Mouse (Mus musculus): ENCODE measurements around the gene Map3k4. TPM values are rescaled to one million over a fixed set of nuclear protein-coding genes. Genes with fewer than 3 reads are reported as not detected.
A peak's percentile ranks its signal among the peaks of the same experiment; 100 is the strongest.
"Not testable (repeated sequence)": the region's sequence is repeated elsewhere in the genome, so short reads cannot be mapped to it uniquely, and the experiment has no call there.

The Map3k4 gene
- total RNA-seq, 2 experiments from 2014 or later = 19.9 to 20.2 TPM

DNA sequence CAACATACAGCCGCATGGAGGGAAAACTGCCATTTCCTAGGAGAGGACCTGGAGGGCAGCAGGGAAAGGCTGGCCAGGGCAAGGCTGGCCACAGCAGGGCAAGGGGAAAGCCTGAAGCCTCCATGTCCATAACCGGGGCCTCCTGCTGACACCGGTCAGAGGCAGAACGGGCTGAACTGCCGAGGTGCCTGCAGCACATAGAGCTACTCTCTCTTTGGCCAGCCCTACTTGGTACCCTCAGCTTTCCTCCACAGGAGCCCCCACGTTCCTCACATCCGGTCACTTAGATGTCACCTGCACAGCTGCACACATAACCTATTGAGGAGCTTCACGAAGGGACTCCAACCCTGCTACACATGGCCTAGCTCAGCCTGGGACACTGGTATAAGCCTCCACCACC lies 9.5 kb downstream of the Map3k4 start:
- ATAC-seq (replicated peaks; ENCODE audit: low FRiP score, low TSS enrichment, poor library complexity, severe bottlenecking) = 0 out of 2 replicates have a peak, but pooled peaks have one; percentile 13

DNA sequence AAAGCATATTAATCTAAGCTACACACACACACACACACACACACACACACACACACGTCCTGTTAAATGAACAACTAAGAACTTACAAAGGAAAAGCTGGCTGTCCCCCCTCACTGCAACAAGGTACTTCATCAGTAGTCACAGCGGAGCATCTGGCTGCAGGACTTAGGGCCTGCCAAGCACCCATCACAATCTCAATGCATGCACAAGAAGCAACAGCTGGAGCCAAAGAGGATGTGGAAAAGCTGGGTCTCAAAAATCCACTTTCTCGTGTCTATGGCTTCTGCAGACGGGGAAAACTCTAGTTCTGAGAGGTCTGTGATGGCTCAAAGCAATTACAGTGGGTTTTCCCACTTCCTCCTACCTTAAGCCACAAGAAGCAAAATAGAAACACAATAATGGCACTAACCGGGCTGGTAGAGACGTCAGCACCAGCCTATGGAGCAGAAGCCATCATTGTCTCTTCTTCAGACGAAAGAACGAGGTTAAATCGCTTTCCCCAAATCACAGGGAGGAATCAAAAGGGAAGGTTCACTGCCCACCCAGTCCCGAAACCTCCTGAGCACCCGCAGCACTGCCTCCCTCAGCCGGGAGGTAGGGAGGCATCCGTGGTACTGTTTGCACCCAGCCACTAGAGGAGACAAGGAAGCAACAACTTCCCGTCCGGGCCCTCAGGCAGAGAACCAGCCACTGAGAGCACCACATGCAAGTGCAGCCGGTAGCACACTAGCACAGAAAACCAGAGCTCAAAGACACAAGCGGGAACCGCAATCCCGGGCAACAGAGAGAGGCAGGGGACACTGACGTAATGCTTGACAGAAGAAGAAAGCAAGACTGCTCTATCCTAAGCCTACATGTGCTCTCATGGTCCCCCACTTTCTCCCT lies 11.1 kb downstream of the Map3k4 start:
- ATAC-seq (replicated peaks; ENCODE audit: low FRiP score, low TSS enrichment, poor library complexity, severe bottlenecking) = peak; percentile 85

DNA sequence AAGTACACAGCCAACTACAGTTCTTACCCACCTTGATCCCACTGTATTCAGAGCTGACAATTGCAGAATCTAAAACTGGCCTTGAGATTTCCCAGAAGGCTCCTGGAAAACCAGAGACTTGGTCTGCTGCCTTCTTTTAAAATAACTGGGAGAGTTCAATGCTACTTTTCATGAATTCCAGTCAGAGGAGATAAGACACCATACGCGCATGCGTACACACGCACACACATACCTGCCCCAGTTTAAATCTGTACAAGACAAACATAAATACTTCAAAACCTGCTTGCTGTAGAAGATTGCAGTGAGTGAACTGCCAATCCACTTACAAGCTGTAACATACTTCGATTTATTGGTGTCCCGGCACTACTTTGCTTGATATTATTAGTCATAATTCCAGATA lies 13.9 kb downstream of the Map3k4 start:
- ATAC-seq (replicated peaks; ENCODE audit: low FRiP score, low TSS enrichment, poor library complexity, severe bottlenecking) = no peak

DNA sequence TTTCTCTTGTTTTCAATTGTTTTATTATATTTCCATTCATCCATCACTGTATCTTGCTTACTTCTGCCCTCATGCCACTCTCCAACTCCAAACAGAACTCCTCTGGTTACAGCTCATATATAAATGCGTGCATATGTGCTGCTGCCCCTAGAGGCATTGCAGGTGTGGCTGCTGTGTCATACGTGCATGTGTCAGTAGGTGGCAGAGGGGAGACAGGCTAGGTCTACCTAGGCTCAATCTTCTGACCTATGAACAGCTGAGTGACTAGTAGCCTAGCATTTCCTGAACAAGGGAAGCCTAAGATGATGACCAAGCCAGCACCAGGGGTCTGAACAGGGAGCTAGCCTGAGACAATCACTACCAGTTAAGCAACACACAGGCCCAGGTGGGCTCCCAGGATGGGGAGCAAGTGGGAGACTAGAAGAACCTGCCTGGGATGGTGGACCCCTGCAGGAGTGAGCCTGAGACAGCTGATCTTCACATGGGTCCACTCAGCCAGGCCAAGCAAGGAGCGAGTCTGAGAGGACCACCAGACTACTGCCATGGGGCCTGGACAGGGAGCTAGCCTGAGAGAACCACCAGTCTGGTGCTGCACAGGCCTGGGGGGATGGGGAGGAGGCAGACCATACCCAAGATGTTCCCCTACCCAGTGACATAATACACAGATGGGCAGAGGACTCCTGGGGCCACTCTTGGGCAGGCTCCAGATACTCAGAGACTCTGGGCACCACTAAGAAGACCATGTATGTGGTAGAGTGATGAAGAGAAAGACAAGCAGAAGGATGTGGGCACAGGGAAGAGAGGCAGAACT lies 17.5 kb downstream of the Map3k4 start:
- peak; percentile 97 for ATAC-seq (replicated peaks; ENCODE audit: low FRiP score, low TSS enrichment, poor library complexity, severe bottlenecking)

DNA sequence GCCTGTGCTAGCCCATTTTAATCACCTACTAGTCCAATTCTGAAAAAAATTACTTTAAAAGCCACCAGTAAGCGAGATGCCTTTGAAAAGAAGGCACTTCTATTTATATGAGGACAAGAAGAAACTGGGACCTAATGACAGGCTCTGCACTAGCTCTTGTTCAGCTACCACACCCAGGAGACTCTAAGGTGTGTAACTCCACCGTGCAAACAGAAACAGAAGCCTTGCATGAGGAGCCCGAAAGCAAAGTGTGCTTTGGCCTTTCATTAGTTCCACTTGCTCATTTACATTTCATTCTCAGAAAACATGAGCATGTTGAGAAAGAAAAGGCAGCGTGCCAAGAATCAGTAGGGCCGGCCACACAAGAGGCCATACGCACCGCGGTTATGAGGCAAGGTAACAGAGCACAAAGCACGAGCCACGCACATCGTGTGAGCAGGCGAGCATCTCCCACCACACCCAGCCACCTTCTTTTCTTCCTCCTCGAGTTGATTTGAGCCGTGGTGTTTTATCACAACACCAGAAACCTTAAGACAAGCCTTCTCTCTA lies 18.4 kb downstream of the Map3k4 start:
- ATAC-seq (replicated peaks; ENCODE audit: low FRiP score, low TSS enrichment, poor library complexity, severe bottlenecking) = no peak

DNA sequence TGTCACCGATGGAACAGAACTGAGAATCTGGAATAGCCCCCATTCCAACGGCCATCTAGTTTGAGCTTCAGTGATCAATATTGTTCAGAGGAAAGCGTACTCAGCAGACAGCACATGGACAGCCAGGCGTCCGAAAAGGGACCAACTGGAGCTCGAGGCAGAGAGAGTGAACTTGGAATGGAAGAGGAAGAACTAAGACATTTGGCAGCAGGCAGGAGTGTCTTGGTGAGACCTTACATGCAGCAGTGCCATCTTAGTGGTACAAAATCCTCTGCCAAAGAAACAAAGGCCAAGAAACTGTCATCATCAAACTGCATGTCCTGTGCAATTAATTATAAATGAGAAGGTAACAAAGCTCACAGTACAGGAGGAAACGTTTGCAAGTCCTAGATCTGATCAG lies 19.2 kb downstream of the Map3k4 start:
- no peak for ATAC-seq (replicated peaks; ENCODE audit: low FRiP score, low TSS enrichment, poor library complexity, severe bottlenecking)

DNA sequence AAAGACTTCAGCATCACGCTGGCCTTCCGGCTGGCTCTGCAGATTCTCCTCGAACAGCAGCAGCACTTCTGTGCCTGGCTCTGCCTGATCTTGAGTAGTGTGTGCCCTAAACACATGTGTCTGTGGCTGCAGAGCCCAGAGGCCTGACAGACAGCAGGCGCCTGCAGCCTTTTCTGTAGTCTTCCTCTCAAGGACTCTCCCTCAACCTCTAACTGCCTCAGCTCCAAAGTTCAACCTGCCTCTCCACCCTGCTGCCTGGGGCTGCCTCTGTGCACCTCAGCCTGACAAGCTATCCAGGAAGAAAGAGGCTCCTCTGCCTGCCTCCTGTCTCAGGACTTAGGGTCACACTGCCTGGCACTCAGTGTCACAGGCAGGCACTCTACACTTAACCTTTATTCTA lies 20.6 kb downstream of the Map3k4 start:
- no peak for ATAC-seq (replicated peaks; ENCODE audit: low FRiP score, low TSS enrichment, poor library complexity, severe bottlenecking)

DNA sequence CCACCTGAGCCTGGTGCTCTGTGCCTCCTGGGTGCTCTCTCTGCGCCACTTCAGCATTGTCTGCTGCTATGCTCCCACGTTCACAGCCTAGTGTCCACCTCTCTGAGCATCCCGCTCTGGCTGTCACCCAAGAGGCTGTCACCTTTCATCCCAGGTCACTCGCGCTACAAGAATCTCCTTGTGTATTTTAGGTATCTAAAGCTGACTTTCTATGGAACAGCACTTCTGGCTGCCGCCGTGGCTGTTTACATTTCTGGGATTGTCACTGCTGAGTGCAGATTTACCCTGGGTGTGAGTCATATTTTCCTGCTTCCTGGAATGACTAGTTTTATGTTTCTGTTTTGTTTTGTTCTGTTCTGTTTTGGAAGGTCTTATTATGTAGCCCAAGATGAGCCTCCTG lies 21.3 kb downstream of the Map3k4 start:
- ATAC-seq (replicated peaks; ENCODE audit: low FRiP score, low TSS enrichment, poor library complexity, severe bottlenecking) = no peak

DNA sequence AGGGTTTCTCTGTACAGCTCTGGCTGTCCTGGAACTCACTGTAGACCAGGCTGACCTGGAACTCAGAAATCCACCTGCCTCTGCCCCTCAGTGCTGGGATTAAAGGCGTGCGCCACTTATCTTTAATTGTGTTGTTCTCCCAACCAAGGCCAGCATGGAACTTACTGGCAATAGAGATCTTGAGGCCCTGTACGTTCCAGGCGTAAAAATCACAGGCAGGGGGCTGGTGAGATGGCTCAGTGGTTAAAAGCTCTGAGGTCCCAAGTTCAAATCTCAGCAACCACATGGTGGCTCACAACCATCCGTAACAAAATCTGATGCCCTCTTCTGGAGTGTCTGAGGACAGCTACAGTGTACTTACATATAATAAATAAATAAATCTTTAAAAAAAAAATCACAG lies 22.7 kb downstream of the Map3k4 start:
- ATAC-seq (replicated peaks; ENCODE audit: low FRiP score, low TSS enrichment, poor library complexity, severe bottlenecking) = not testable (repeated sequence)

DNA sequence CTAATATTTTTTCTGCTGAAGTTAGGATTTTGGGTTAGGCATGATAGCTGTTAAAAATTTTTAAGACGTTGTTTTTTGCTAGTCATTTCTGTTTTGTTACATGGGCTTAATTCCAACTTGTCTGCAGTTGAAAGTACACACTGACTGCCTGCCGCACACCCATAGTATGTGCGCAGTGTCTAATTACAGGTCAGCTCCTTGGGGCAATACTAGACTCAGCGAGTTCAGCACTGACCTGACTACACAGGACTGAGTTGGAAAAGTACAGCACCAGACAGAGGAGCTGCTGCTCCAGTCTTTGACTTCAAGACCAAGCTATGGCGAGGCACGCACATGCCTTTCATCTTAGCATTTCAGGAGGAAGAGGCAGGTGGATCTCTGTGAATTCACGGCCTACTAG lies 24.2 kb downstream of the Map3k4 start:
- no peak for ATAC-seq (replicated peaks; ENCODE audit: low FRiP score, low TSS enrichment, poor library complexity, severe bottlenecking)

DNA sequence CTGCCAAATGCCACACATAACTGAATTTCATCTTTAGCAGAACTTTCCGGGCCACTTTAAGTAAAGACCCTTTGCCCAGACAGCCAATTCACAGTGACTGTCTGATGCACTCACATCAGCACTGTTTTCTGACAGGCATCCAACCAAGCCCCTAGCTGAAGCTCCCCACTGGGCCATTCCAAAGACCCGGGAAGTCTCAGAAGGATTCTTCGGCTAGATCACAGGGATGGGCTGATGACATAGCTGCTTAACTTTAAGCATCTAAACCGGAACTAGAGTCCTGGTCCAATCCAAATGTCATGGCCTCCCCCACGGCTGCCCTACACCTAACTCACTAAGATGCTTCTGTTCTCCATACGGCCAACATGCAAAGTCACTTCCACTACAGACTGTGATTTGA lies 25.0 kb downstream of the Map3k4 start:
- ATAC-seq (replicated peaks; ENCODE audit: low FRiP score, low TSS enrichment, poor library complexity, severe bottlenecking) = no peak

DNA sequence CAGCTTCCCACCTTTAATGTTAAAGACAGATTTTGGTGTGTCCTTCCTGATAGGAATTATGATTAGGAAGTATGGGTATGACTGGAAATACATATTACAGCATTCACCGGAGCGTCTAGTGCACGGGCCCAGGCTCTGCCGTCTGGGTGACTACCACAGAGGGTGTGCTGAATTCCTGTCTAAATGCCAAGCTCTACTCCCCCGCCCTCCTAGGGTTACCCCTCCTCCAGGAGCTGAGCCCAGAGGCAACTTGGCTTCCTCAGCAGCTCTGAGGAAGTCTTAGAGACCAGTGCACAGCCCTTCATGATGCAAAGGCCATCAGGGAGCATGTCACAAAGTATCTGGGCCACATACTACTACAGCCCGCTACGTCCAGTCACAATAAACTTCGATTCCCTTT lies 25.7 kb downstream of the Map3k4 start:
- no peak for ATAC-seq (replicated peaks; ENCODE audit: low FRiP score, low TSS enrichment, poor library complexity, severe bottlenecking)

DNA sequence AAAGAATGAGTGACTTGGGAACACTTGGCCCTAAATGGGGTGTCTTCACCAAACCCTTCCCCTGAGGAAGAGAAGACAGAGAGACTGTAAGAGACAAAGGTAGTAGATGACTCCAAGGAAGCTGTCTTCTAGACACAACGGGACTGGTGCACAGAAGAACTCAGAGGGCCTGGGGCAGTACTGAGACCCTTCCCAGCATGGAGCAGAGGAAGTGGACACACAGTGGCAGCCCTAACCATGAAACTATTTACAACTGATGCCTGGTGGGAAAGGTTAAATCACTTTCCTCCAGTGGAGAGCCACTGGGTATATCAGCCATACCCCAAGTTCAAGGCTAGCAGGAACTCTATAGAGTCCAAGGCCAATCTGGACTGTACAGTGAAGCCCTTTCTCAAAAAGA lies 26.2 kb downstream of the Map3k4 start:
- ATAC-seq (replicated peaks; ENCODE audit: low FRiP score, low TSS enrichment, poor library complexity, severe bottlenecking) = no peak

DNA sequence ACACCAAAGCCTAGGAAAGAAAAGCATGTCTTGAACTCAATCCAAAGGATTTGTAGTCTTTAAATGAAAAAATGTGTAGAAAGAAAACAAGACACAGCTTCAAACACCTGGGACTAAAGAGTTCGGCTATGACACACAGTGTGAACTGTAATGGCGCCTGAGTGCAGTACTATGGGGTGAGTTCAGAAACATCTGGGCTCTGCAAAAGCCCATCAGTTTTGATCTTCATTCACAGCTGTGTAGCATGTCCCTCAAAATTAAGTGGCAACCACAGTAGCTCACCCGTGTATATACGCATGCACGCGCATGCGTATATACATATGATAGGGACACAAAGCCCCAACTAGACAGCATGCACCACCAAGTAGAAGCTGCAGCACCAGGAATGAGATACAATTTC lies 27.4 kb downstream of the Map3k4 start:
- no peak for ATAC-seq (replicated peaks; ENCODE audit: low FRiP score, low TSS enrichment, poor library complexity, severe bottlenecking)

DNA sequence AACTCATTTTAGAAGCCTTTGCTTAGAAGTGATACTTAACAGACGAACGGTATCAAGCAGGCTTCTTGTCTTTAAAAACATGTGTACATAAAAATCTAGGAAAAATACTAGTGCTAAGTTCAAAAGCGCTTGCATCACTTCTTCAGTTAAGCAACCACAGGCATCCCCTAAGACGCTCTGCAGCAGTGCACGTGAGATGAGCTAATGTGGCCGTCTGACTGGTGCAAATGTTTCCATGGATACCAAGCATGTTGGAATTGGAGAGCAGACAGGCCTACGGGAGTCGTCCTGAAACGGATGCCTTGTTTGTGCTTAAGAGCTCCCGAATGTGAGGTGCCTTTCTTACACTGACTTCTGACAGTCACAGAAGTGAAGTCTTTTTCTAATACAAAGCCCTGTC lies 27.9 kb downstream of the Map3k4 start:
- no peak for ATAC-seq (replicated peaks; ENCODE audit: low FRiP score, low TSS enrichment, poor library complexity, severe bottlenecking)

DNA sequence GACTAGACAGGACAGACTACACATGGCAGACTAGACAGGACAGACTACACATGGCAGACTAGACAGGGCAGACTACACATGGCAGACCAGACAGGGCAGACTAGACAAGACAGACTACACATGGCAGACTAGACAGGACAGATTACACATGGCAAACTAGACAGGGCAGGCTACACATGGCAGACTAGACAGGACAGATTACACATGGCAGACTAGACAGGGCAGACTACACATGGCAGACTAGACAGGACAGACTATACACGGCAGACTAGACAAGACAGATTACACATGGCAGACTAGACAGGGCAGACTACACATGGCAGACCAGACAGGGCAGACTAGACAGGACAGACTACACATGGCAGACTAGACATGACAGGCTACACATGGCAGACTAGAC lies 28.8 kb downstream of the Map3k4 start:
- ATAC-seq (replicated peaks; ENCODE audit: low FRiP score, low TSS enrichment, poor library complexity, severe bottlenecking) = not testable (repeated sequence)

DNA sequence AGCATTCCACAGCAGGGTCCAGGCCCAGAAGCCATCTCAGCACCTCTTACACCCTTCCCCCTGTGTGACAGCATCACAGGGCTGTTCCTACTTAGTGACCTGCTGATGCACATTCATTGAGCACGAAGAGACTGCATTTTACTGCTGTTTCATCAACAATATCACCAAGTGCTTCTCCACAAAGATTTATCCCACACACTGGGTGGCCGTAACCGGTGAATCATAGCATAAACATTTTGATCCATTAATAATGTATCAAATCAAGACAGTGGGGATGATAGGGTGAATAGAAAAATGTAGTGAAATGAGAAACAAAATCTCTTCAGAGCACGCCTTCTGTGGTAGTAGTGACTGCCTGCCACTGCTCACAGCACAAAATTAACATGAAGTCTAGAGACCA lies 29.7 kb downstream of the Map3k4 start:
- ATAC-seq (replicated peaks; ENCODE audit: low FRiP score, low TSS enrichment, poor library complexity, severe bottlenecking) = no peak

DNA sequence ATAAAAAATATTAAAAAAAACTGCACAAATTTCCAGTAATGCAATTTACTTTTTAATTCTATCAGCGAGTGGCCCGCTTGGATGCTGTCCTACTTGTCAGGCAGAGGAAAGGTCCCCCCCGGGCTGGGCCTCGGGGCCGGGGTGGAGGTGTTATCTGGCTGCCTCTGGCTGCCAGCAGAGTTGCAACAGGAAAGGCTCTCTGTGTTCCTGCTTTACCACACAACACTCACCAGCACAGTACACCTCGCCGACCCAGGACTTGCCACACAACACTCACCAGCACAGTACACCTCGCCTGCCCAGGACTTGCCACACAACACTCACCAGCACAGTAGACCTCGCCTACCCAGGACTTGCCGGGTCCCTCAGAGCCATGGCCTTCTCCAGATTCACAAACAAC lies 38.8 kb downstream of the Map3k4 start:
- peak; percentile 79 for ATAC-seq (replicated peaks; ENCODE audit: low FRiP score, low TSS enrichment, poor library complexity, severe bottlenecking)

DNA sequence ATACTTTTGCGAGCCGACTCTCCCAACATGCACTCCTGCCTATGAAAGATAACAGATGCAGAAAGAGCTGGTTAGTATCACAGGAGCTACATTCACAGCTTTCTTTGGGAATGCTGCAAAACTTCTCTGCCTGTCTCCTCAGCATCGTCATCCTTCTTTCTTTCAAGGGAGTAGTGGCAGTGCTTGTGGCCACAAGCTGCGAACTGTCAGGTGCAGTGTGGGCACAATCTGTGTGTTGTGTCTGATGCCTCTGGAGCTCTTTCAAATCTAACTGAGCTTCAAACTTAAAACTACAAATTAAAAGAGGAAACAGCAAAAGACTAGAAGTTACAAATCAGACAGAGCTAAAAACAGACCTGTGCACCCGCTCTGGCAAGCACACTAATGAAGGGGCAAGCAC lies 40.5 kb downstream of the Map3k4 start:
- ATAC-seq (replicated peaks; ENCODE audit: low FRiP score, low TSS enrichment, poor library complexity, severe bottlenecking) = no peak

DNA sequence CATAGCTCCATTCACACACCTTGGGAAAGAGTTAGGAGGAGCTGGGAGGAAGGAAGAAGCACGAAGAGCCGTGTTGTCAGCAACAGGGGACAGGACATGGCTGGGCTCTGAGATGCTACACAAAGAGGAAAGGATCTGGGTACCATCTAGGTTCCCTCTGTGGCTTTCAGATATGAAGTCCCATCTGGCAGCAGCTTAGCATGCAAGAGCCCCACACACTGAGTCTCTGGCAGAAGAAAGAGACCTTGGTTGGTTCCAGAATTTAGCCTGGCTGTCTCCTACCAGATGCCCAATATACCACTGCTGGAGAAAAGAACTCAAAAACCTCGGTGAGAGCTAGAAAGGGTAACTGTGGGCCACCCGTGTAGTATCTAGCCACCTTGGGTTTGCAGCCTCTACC lies 41.3 kb downstream of the Map3k4 start:
- ATAC-seq (replicated peaks; ENCODE audit: low FRiP score, low TSS enrichment, poor library complexity, severe bottlenecking) = no peak

All from megakaryocyte-erythroid progenitor cell, adult 5-6 weeks (primary cell).